Mouse (Mus musculus) hindlimb bud, embryonic 11.5 days (tissue): ENCODE data around the gene Ptprj.
"Not testable (repeated sequence)": the region's sequence is repeated elsewhere in the genome, so short reads cannot be mapped to it uniquely, and the experiment has no call there.

Source experiments
- DNase-seq: peaks from one replicate; pipeline ENCODE4 v3.0.0-alpha.2; 2012; ENCODE audit warnings: low read depth, low spot score; ENCODE audit errors: extremely low spot score

The Ptprj gene

GRCm38 (mm10) chr2:90577451-90578279, 2.8 kb downstream of the Ptprj start:
- no peak for DNase-seq

- no peak for DNase-seq
Measured at GRCm38 (mm10) chr2:90576936-90577335, 3.5 kb downstream of the Ptprj start.

- no peak for DNase-seq
Measured at GRCm38 (mm10) chr2:90576411-90576810, 4.0 kb downstream of the Ptprj start.

- DNase-seq, result no peak
Measured at GRCm38 (mm10) chr2:90575713-90576112, 4.7 kb downstream of the Ptprj start.

DNA sequence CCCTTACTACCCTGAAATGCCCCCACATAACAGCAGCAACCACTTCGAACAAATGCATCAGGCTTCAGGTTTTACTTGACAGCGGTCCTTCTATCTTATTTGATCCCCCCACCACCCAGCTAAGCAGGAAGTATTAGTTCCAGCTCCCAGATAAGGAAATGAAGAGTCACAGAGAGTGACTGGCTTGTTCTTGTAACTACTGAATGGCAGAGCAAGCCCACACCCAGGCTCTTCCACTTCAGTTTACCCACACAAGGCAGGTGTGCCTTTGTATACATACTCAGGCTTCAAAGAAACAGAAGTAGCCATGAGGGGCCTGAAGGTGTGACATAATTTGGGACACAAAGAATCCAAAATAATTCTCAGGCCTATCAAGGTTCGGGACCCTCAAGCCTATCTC, 5.3 kb downstream of the Ptprj start:
- DNase-seq, result no peak

DNA sequence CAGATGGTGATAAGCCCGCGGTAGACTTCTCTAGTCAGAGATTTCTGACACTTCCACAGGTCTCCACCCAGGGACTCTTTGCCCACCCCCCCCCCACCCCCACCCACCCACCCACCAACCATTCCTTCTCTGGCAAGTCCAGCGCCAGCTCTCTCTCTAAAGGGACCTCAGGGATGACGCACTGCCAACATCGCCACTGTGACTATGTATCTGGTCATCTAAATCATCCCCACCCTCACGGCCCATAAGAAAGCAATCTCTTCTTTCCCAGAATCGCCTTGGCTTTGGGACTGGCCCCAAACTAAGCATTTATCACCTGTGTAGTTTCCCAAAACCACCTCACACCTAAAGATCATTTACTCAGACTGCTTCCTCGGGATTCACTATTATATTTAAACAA, 5.9 kb downstream of the Ptprj start:
- DNase-seq, result no peak

DNA sequence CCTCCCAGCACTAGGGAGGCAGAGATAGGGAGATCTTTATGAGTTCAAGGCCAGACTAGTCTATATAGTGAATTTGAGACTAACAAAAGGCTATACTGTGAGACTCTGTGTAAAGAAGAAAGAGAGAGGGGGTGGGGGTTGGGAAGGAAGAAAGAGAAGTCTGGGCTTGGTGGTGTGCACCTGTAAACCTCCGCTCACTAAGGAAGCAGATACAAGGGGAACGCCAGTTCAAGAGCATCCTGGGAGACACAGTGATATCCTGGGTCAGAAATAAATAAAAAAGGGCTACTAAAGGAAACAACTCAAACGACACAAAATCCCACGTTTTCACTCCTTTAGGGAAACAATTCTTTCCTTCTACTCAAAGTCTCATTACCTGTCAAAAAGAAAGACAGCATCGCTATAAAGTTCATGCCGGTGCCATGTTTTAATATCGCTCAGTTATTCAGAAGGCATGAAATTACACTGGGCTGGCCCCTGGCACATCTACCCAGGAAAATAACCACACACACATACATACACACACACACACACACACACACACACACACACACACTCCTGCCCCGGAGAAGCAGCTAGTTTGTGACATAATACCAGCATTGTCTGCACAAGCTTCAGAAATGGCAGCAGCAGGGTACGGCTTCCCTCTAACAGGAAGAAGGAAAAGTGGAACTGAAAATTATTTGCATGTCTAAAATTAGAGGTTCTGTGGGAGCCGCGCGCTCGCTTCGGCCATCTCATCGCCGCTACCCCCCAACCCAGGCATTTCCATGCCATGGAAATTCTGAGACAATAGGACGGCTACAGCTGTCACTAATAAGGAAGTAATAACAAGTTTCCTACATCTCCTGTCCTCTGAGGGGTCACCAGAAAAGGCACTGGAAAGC, 6.6 kb downstream of the Ptprj start:
- DNase-seq, result no peak

GRCm38 (mm10) chr2:90572126-90572525, 8.3 kb downstream of the Ptprj start:
- DNase-seq, result no peak

DNA sequence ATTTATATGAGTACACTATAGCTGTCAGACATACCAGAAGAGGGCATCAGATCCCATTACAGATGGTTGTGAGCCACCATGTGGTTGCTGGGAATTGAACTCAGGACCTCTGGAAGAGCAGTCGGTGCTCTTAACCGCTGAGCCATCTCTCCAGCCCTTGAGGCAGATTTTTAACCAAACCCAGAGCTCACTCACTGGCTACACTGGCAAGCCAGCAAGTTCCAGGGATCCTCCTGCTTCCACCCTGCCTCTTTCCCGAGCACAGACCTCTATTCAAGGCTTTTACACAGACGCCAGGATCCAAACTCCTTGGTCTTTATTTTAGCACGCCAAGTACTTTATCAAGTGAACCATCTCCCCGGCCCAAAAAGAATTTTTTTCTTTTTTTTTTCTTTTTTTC, 9.0 kb downstream of the Ptprj start:
- not testable (repeated sequence) for DNase-seq

DNA sequence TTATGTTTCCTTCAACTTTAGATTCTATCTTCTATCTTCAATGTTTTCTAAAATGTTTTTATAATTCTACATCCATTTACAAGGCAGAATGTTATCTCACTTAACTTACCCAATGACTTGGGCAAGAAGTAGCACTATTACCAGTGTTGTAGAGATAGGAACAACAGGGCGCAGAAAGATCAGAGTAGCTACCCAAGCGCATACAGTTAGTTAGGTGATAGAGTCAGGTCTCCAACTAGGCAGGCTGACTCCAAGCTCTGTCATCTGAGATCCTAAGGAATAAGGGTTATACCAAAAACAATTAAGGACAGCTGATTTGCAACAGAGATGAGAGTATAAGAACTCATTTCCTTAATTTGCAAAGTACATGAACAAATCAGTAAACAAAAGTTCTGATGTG, 9.6 kb downstream of the Ptprj start:
- no peak for DNase-seq

GRCm38 (mm10) chr2:90570216-90570615, 10.2 kb downstream of the Ptprj start:
- DNase-seq, result no peak

DNA sequence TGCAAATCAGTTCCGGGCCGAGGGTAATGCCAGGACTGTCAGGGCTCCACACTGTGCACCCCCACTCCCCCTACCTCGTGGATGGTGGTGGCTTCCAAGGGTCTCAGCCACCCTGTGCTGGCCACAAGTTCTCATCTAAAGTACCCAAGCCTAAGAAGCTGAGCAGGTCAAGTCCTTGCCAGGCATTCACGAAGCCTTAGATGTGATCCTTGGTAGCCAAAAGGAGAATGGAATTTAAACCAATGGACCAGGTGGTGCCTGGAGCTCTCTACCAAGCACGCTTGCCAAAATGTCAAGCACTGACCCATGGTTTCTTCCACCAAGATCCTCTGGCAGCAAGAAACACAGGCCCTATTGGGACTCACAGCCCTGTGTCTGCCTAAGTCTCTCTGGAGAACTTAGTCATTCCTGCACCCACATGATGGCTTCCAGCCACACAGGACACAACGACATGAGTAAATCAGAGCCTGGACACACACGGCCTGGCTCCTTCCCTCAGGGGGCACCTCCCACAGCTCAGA, 11.4 kb downstream of the Ptprj start:
- no peak for DNase-seq

DNA sequence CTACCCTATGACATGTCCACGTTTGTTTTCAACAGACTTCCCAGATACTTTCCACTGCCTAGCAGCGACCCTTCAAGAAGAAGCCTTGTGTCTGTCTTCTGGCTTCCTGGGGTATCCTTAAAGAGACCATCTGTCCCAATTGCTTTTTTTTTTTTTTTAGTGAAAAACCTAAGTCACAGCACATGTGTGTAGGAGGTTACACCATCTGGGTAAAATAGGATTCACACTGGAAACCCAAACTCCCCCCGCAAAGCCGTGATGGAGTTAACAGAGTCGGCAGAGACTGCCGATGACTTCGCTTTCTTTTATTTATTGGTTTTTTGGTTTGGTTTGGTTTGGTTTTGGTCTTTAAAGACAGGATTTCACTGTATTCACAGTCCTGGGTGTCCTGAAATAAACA, 12.4 kb downstream of the Ptprj start:
- DNase-seq, result no peak

GRCm38 (mm10) chr2:90566773-90567528, 13.5 kb downstream of the Ptprj start:
- no peak for DNase-seq

DNA sequence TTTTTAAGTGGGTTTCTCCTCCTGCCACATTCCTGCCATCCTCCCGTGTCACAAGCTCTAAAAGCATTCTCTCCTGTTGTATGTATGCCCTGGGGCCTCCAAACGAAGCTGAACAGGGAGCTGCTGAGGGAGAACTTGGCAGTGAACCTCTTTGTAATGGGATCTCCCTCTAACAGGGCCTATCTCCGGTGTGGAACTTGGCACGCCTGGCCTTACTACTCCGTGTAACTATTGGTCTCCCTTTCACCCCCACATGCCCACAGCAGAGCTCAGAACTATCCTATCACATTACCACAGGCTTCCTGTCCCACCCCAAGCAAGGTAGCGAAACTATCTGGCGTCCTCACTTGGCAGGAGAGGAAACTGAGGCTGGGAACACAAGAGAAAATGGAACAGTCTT, 14.4 kb downstream of the Ptprj start:
- no peak for DNase-seq

- no peak for DNase-seq
Measured at GRCm38 (mm10) chr2:90565192-90565929, 15.1 kb downstream of the Ptprj start.

DNA sequence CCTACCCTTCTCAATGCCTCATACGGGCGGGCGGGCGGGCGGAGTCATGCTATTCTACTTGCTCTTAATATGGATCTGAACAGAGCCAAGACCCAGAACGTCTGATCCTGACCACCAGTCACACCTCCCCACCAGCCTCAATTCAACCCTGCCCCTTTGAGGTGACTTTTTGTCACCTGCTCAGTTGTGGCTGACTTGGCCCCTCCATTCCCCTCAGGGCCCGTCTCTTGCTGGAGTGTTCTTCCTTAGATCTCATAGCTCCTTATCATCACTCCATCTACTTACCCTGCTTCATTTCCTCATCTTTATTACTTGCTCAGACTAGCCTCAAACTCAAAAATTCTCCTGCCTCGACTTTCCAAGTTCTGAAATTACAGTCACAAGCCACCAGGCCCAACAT, 15.9 kb downstream of the Ptprj start:
- DNase-seq, result no peak

GRCm38 (mm10) chr2:90563171-90563570, 17.3 kb downstream of the Ptprj start:
- DNase-seq, result no peak

DNA sequence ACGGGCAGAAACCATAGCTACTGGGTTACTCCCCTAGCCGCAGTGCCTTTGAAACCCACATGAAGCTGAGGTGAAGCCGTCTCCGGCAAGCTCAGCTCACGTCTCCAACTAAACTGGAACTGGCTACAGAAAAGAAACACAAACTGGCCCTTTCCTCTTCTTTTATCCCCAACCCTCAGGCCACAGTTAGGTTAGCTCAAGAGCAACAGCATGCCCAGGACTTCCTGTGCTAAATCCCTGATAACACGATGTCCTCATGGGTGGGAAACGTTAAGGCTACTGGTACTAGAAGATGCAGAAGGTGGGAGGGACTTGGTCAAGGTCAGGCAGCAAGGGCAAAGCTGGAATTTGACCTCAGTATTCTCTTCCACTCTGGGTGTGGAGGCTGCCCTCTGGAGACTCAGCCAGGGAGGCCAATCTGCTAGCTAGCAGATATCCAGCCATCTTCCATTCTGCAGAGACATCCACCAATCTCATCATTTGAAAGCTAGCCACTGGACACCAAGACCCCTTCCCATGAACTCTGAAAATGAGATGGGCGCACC, 18.2 kb downstream of the Ptprj start:
- DNase-seq, result no peak

GRCm38 (mm10) chr2:90560197-90560843, 20.1 kb downstream of the Ptprj start:
- DNase-seq, result no peak
